Mouse (Mus musculus) intestine, embryonic 14.5 days (tissue): ENCODE measurements around the gene Mertk. TPM values are rescaled to one million over a fixed set of nuclear protein-coding genes. Genes with fewer than 3 reads are reported as not detected.

Experiments used
- ATAC-seq: fragments of 200-750 bp; cut with Nextera tagmentation; replicated peaks from 2 replicates; pipeline ENCODE4 v1.8.0; 2017; ENCODE audit warnings: low read depth, moderate number of reproducible peaks, moderate TSS enrichment, moderate library complexity; ENCODE audit not compliant: low FRiP score, low TSS enrichment
- DNase-seq: peaks from one replicate; pipeline ENCODE4 v3.0.0-alpha.2; 2018; ENCODE audit warnings: low spot score
- H3K27ac ChIP-seq: fragments of 300-500 bp; sonication (generic); 2 replicates; pipeline ENCODE4 v1.5.1; 2014; ENCODE audit warnings: low read depth, mild to moderate bottlenecking, control low read depth
- H3K27me3 ChIP-seq: fragments of 300-500 bp; sonication (generic); replicated peaks from 2 replicates; pipeline ENCODE4 v1.6.1; 2014; ENCODE audit warnings: low read length, control low read depth; ENCODE audit not compliant: control insufficient read depth, insufficient read depth
- H3K36me3 ChIP-seq: fragments of 300-500 bp; sonication (generic); 2 replicates; pipeline ENCODE4 v1.6.1; 2014; ENCODE audit warnings: low read length, control low read depth; ENCODE audit not compliant: control insufficient read depth, insufficient read depth
- H3K4me1 ChIP-seq: fragments of 300-500 bp; sonication (generic); replicated peaks from 2 replicates; pipeline ENCODE4 v1.6.1; 2014; ENCODE audit warnings: low read length, control low read depth, mixed read lengths; ENCODE audit not compliant: control insufficient read depth, insufficient read depth
- H3K4me2 ChIP-seq: fragments of 300-500 bp; sonication (generic); 2 replicates; pipeline ENCODE4 v1.6.1; 2014; ENCODE audit warnings: low read length
- H3K4me3 ChIP-seq: fragments of 300-500 bp; sonication (generic); 2 replicates; pipeline ENCODE4 v1.5.1; 2014; ENCODE audit warnings: low read depth, low read length, control low read depth, mixed read lengths
- H3K9ac ChIP-seq: fragments of 300-500 bp; sonication (generic); 2 replicates; pipeline ENCODE4 v1.6.1; 2014; ENCODE audit warnings: mild to moderate bottlenecking, low read length
- H3K9me3 ChIP-seq: fragments of 300-500 bp; sonication (generic); 2 replicates; pipeline ENCODE4 v1.6.1; 2016; ENCODE audit warnings: low read length, control low read depth; ENCODE audit not compliant: control insufficient read depth
- WGBS: fragments of 180-500 bp; shearing (Covaris S2); extraction: QIAGEN DNeasy Blood & Tissue Kit; methylation state at CpG from one replicate; pipeline ENCODE4 v1.1.7; 2014; 5-methylcytosine and 5-hydroxymethylcytosine counted together
- polyA plus RNA-seq: library from polyadenylated mRNA; unstranded; fragments of >200 nt; fragmentation: Nextera tagmentation; extraction: Ambion mirVana; gene quantifications from 2 replicates; pipeline ENCODE4 v1.2.1, GENCODE M21; 2014

Gene Mertk
- polyA plus RNA-seq, 1 experiment from 2014 or later: 7.0 TPM

DNA sequence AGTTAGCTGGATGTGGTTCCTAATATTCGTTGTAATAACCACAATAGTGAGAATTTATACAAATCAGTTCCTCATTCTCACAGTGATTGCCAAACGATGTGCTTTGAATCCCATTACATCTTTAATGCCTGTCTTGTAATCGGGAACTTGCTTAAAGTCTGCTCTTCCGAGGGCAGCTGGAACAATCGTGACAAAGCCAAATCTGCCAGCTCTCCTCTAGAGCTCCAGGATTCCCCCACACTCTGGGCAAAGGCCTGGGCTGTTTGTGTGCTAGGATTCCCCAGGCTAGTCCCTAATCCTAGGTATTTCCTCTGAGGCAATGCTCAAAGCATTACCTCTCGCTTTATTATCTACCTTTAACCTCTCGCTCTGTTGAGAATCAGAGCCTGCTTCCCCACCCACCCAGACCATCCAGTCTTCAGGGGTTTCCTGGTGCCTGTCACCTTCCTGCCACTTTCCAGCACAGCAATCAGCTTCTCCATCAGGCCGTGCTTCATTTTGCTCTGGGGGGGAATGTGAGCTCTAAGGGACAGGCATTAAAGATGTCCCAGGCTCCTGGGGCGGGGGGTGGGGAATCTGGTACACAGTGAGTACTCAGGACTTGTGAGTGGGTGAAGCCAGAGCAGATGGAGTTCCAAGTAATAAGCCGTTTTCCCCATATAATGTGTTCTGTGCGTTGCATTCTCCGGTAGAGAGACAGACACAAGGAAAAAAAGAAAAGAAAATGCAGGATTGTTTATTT, 47.3 kb downstream of the Mertk start:
- Histone ChIP-seq H3K4me1 (peaks cover 15% of the 10 kb centered on the region), H3K4me3 (no peak overlapping the region), H3K4me2 (no peak overlapping the region), H3K9ac (no peak overlapping the region), H3K9me3 (no peaks in the 10 kb centered on the region), H3K27me3 (no peaks in the 10 kb centered on the region), H3K27ac (no peak overlapping the region; the same call in 1 of the 2 replicates), H3K36me3 (no peaks in the 10 kb centered on the region)
- 50% methylated on average over 12 of the region's 12 CpGs for WGBS
- no peak for DNase-seq
- ATAC-seq: no peak

DNA sequence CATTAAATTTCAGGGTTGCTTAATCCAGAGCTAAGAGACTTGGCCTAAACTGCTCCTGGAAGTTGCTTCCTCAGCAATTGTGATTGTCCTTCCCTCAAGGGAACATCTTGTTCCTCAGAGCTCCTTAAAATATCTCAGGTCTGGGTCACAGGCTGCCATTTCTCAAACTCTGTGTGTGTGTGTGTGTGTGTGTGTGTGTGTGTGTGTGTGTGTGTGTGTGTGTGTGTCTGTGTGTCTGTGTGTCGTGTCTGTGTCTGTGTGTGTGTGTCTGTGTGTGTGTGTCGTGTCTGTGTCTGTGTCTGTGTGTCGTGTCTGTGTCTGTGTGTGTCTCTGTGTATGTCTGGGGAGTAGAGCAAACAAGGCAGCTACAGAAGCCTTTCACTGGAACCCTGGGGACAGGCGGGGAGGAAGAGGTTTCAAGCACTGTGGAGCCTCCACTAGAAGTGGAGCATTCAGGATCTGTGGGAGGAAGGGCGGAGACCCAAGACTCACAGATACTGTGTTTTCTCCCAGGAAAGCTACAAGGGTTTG, 47.9 kb downstream of the Mertk start:
- Histone ChIP-seq H3K9ac (no peak overlapping the region), H3K4me2 (no peak overlapping the region), H3K36me3 (no peaks in the 10 kb centered on the region), H3K27me3 (no peaks in the 10 kb centered on the region), H3K27ac (peak overlapping the region; percentile 60; the same call in 1 of the 2 replicates), H3K9me3 (no peaks in the 10 kb centered on the region), H3K4me3 (no peak overlapping the region), H3K4me1 (peaks cover 15% of the 10 kb centered on the region)
- 43% methylated on average over 5 of the region's 5 CpGs for WGBS
- no peak for DNase-seq
- ATAC-seq: no peak

- 32% methylated on average over 8 of the region's 8 CpGs for WGBS
- DNase-seq (peak; percentile 54), ATAC-seq (no peak)
These were observed 48.8 kb downstream of the Mertk start for GRCm38 (mm10) chr2:128747433-128748028.

GRCm38 (mm10) chr2:128748171-128748570, 49.4 kb downstream of the Mertk start:
- Histone ChIP-seq H3K9ac (no peak overlapping the region), H3K9me3 (no peaks in the 10 kb centered on the region), H3K36me3 (no peaks in the 10 kb centered on the region), H3K4me1 (peaks cover 15% of the 10 kb centered on the region), H3K4me3 (no peak overlapping the region), H3K27ac (no peak overlapping the region), H3K27me3 (no peaks in the 10 kb centered on the region), H3K4me2 (no peak overlapping the region)
- DNase-seq: no peak
- no peak for ATAC-seq
- WGBS: 72% methylated on average over 6 of the region's 6 CpGs

More at GRCm38 (mm10) chr2:128747433-128748028, 48.8 kb downstream of the Mertk start:
- Histone ChIP-seq H3K4me3 (no peak overlapping the region), H3K9me3 (no peaks in the 10 kb centered on the region), H3K4me1 (peaks cover 15% of the 10 kb centered on the region), H3K9ac (no peak overlapping the region), H3K36me3 (no peaks in the 10 kb centered on the region), H3K27me3 (no peaks in the 10 kb centered on the region), H3K4me2 (no peak overlapping the region), H3K27ac (no peak overlapping the region; the same call in 1 of the 2 replicates)

GRCm38 (mm10) chr2:128751030-128751429, 52.3 kb downstream of the Mertk start:
- 0 out of 2 replicates have a peak, but pooled peaks cover under 1% of the 10 kb centered on the region for H3K36me3 ChIP-seq
- no peak overlapping the region for H3K4me3 ChIP-seq
- ATAC-seq (no peak), DNase-seq (no peak)
- H3K4me1 ChIP-seq: peaks cover 17% of the 10 kb centered on the region
- H3K9me3 ChIP-seq: no peaks in the 10 kb centered on the region
- no peaks in the 10 kb centered on the region for H3K27me3 ChIP-seq
- no peak overlapping the region for H3K27ac ChIP-seq
- 84% methylated on average over 6 of the region's 6 CpGs for WGBS
- no peak overlapping the region for H3K4me2 ChIP-seq
- no peak overlapping the region for H3K9ac ChIP-seq

- peaks cover 4% of the 10 kb centered on the region for H3K4me1 ChIP-seq
- no peak overlapping the region for H3K4me3 ChIP-seq
- H3K9ac ChIP-seq: no peak overlapping the region
- ATAC-seq: no peak
- H3K9me3 ChIP-seq: no peaks in the 10 kb centered on the region
- no peaks in the 10 kb centered on the region for H3K27me3 ChIP-seq
- H3K36me3 ChIP-seq: peaks cover 9% of the 10 kb centered on the region; the same call in 1 of the 2 replicates
- H3K27ac ChIP-seq: peak overlapping the region; percentile 62
- no peak for DNase-seq
- WGBS: 32% methylated on average over 6 of the region's 6 CpGs
- H3K4me2 ChIP-seq: peak overlapping the region; percentile 7; the same call in 1 of the 2 replicates
These were observed 54.6 kb downstream of the Mertk start for GRCm38 (mm10) chr2:128753295-128753873.

GRCm38 (mm10) chr2:128755149-128755691, 56.5 kb downstream of the Mertk start:
- H3K4me1 ChIP-seq: peaks cover 6% of the 10 kb centered on the region
- H3K4me2 ChIP-seq: no peak overlapping the region
- no peak overlapping the region for H3K4me3 ChIP-seq
- ATAC-seq: no peak
- H3K36me3 ChIP-seq: peaks cover 9% of the 10 kb centered on the region; the same call in 1 of the 2 replicates
- no peak for DNase-seq
- H3K9ac ChIP-seq: no peak overlapping the region
- H3K27me3 ChIP-seq: no peaks in the 10 kb centered on the region
- WGBS: 85% methylated on average over 4 of the region's 4 CpGs
- no peak overlapping the region for H3K27ac ChIP-seq
- no peaks in the 10 kb centered on the region for H3K9me3 ChIP-seq

- no peaks in the 10 kb centered on the region for H3K27me3 ChIP-seq
- DNase-seq: no peak
- WGBS: 52% methylated on average over 10 of the region's 10 CpGs
- H3K4me2 ChIP-seq: no peak overlapping the region
- ATAC-seq: no peak
- H3K4me1 ChIP-seq: peaks cover 2% of the 10 kb centered on the region; the same call in 1 of the 2 replicates
- H3K36me3 ChIP-seq: peaks cover 22% of the 10 kb centered on the region
- H3K9ac ChIP-seq: no peak overlapping the region
- no peak overlapping the region for H3K27ac ChIP-seq
- no peaks in the 10 kb centered on the region for H3K9me3 ChIP-seq
- H3K4me3 ChIP-seq: no peak overlapping the region
These were observed 60.1 kb downstream of the Mertk start for GRCm38 (mm10) chr2:128758724-128759340.
